Mouse (Mus musculus): ENCODE results near the gene Olfr1321. TPM values are rescaled to one million over a fixed set of nuclear protein-coding genes. Genes with fewer than 3 reads are reported as not detected.

Gene Olfr1321
- not detected in 2 replicates for polyA plus RNA-seq (2012; rRNA removed)

DNA sequence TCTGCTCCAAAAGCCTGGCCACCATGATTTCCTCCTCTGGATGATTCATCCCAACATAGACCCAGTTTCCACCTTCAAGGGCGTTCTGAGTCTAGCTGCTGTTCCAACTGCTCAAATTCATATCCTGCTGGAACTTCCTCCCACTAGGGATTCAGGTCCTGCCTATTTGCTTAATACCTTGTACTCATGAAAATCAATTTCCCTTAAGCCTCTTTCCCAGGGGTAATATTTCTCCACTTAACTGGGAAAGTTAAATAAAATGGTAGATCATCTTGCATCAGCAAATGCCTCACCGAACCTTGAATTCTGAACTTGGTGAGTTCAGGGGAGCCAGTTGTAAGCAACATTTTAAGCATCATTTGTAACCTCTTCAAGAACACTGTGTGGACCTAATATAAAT lies at the start of gene Olfr1321:
TSS of gene Olfr1321 (minus strand) at position 101 of the 400 bp plus-strand sequence.
- H3K27ac ChIP-seq (ENCODE audit: control insufficient read depth, insufficient read depth, low read length) = no peak within 1 kb of the TSS
- TF ChIP-seq CTCF (IDR thresholded peaks at IDR 0.05; ENCODE audit: borderline replicate concordance, control insufficient read depth, extremely low read depth, insufficient read depth, low read length, poor library complexity) = no peak
- no peak for TF ChIP-seq POLR2A (IDR thresholded peaks at IDR 0.05; ENCODE audit: control insufficient read depth, extremely low read depth, insufficient read depth, low read length, poor library complexity)
- H3K4me3 ChIP-seq (ENCODE audit: control insufficient read depth, insufficient read depth, low read length) = no peak within 1 kb of the TSS
- 74% methylated on average over 2 of the region's 2 CpGs for WGBS
- H3K36me3 ChIP-seq (ENCODE audit: control insufficient read depth, insufficient read depth, low read length) = no peaks in the 10 kb centered on the region
- no peak for DNase-seq
- no peaks in the 10 kb centered on the region for H3K4me1 ChIP-seq (replicated peaks; ENCODE audit: control insufficient read depth, insufficient read depth, low read length)
- no peaks in the 10 kb centered on the region for H3K27me3 ChIP-seq (ENCODE audit: control insufficient read depth, insufficient read depth, low read length)

DNA sequence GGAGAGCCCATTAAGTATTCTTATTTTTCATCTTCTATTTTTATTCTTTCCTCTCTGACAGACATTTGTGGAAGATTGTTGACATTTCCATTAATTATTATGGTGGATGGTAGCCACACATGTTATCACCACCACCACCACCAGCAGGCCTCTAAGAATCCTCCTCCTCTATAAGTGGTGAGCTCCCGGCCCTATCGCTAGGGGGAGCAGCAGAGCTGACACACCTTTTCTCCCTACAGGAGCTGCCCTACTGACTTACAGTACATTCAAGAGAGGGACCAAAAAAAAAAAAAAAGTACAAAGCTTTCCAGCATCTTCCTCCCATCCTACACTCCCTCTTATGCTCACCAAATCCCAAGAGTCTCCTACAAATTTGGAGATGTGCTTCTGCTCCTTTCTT lies 36.0 kb upstream of the Olfr1321 start:
- H3K36me3 ChIP-seq (ENCODE audit: control insufficient read depth, insufficient read depth, low read length) = no peaks in the 10 kb centered on the region
- no peak overlapping the region for H3K4me3 ChIP-seq (ENCODE audit: control insufficient read depth, insufficient read depth, low read length)
- DNase-seq = no peak
- H3K4me1 ChIP-seq (replicated peaks; ENCODE audit: control insufficient read depth, insufficient read depth, low read length) = no peaks in the 10 kb centered on the region
- TF ChIP-seq POLR2A (IDR thresholded peaks at IDR 0.05; ENCODE audit: control insufficient read depth, extremely low read depth, insufficient read depth, low read length, poor library complexity) = no peak
- no peaks in the 10 kb centered on the region for H3K27me3 ChIP-seq (ENCODE audit: control insufficient read depth, insufficient read depth, low read length)
- H3K27ac ChIP-seq (ENCODE audit: control insufficient read depth, insufficient read depth, low read length) = no peak overlapping the region
- WGBS = 8% methylated on average over 2 of the region's 2 CpGs

DNA sequence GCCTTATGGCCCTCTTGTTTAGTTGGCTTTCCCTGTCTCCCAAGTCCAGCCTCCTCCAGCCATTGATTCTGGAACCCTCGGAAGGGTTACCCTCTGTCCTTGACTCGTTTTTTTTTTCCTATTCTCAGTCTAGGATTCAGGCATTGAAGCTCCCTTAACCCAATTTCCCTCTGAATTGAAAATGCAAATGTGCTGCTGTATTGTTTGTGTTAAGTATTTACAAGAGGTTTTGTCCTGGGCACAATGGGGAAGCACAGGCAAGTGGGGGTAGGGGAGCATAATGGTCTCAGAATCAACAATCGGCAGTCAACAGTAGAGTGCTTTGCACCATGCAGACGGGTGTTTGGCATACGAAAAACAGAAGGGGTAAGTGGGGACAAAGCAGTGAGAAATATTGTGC lies 10.3 kb upstream of the Olfr1321 start:
- Histone ChIP-seq H3K4me1 (replicated peaks; ENCODE audit: control insufficient read depth, insufficient read depth, low read length) (no peaks in the 10 kb centered on the region), H3K27me3 (ENCODE audit: control insufficient read depth, insufficient read depth, low read length) (no peaks in the 10 kb centered on the region), H3K4me3 (ENCODE audit: control insufficient read depth, insufficient read depth, low read length) (no peak overlapping the region), H3K27ac (ENCODE audit: control insufficient read depth, insufficient read depth, low read length) (no peak overlapping the region), H3K36me3 (ENCODE audit: control insufficient read depth, insufficient read depth, low read length) (no peaks in the 10 kb centered on the region)
- 64% methylated on average over 5 of the region's 5 CpGs for WGBS
- TF ChIP-seq CTCF (IDR thresholded peaks at IDR 0.05; ENCODE audit: borderline replicate concordance, control insufficient read depth, extremely low read depth, insufficient read depth, low read length, poor library complexity) (no peak), POLR2A (IDR thresholded peaks at IDR 0.05; ENCODE audit: control insufficient read depth, extremely low read depth, insufficient read depth, low read length, poor library complexity) (no peak)
- DNase-seq = no peak

Other genes with a start within 250 kb of the Olfr1321 start
- not detected in 2 replicates for gene Olfr1320, start 62.7 kb downstream of the Olfr1321 start, polyA plus RNA-seq (2012; rRNA removed)
- gene Igsf1, start 62.7 kb upstream of the Olfr1321 start, polyA plus RNA-seq (2012; rRNA removed) = 0.24 and 1.2 TPM in 2 replicates
- not detected in 2 replicates for gene Olfr1322, start 156.4 kb upstream of the Olfr1321 start, polyA plus RNA-seq (2012; rRNA removed)